Mouse (Mus musculus): Measurements from ENCODE around the gene Ppp2r3a. TPM values are rescaled to one million over a fixed set of nuclear protein-coding genes. Genes with fewer than 3 reads are reported as not detected.

Gene Ppp2r3a
- polyA plus RNA-seq, 1 experiment from 2014 or later = 15.7 TPM

GRCm38 (mm10) chr9:101101547-101101946 is 150.0 kb downstream of the Ppp2r3a start:
- Histone ChIP-seq H3K9ac (ENCODE audit: low read length) (no peak overlapping the region), H3K4me3 (replicated peaks; ENCODE audit: low read length) (no peak overlapping the region), H3K36me3 (ENCODE audit: control insufficient read depth, insufficient read depth, low read length) (peaks cover 16% of the 10 kb centered on the region), H3K27ac (ENCODE audit: low read length) (0 out of 2 replicates have a peak overlapping the region, but pooled peaks have one; percentile 8), H3K4me2 (ENCODE audit: low read depth, low read length) (no peak overlapping the region), H3K9me3 (replicated peaks; ENCODE audit: control insufficient read depth, low read length) (no peaks in the 10 kb centered on the region), H3K27me3 (ENCODE audit: control insufficient read depth, insufficient read depth, low read length) (no peaks in the 10 kb centered on the region), H3K4me1 (ENCODE audit: control insufficient read depth, insufficient read depth, low read length) (peaks cover 9% of the 10 kb centered on the region)
- ATAC-seq (ENCODE audit: insufficient read depth, low FRiP score) = no peak
- 90% methylated on average over 8 of the region's 8 CpGs for whole genome bisulfite sequencing

- no peak overlapping the region for H3K4me3 ChIP-seq (replicated peaks; ENCODE audit: low read length)
- H3K36me3 ChIP-seq (ENCODE audit: control insufficient read depth, insufficient read depth, low read length) = peaks cover 16% of the 10 kb centered on the region; the same call in 1 of the 2 replicates
- H3K9ac ChIP-seq (ENCODE audit: low read length) = no peak overlapping the region
- no peak overlapping the region for H3K4me2 ChIP-seq (ENCODE audit: low read depth, low read length)
- peaks cover 9% of the 10 kb centered on the region for H3K4me1 ChIP-seq (ENCODE audit: control insufficient read depth, insufficient read depth, low read length)
- WGBS = 75% methylated on average over 3 of the region's 3 CpGs
- no peak for ATAC-seq (ENCODE audit: insufficient read depth, low FRiP score)
- no peak overlapping the region for H3K27ac ChIP-seq (ENCODE audit: low read length)
- no peaks in the 10 kb centered on the region for H3K9me3 ChIP-seq (replicated peaks; ENCODE audit: control insufficient read depth, low read length)
- H3K27me3 ChIP-seq (ENCODE audit: control insufficient read depth, insufficient read depth, low read length) = no peaks in the 10 kb centered on the region
These were observed 151.4 kb downstream of the Ppp2r3a start for GRCm38 (mm10) chr9:101100163-101100562.

GRCm38 (mm10) chr9:101099445-101099844 is 152.2 kb downstream of the Ppp2r3a start:
- no peaks in the 10 kb centered on the region for H3K9me3 ChIP-seq (replicated peaks; ENCODE audit: control insufficient read depth, low read length)
- H3K27me3 ChIP-seq (ENCODE audit: control insufficient read depth, insufficient read depth, low read length) = no peaks in the 10 kb centered on the region
- H3K4me3 ChIP-seq (replicated peaks; ENCODE audit: low read length) = no peak overlapping the region
- no peak overlapping the region for H3K9ac ChIP-seq (ENCODE audit: low read length)
- H3K4me1 ChIP-seq (ENCODE audit: control insufficient read depth, insufficient read depth, low read length) = peaks cover 9% of the 10 kb centered on the region
- peaks cover 12% of the 10 kb centered on the region; the same call in 1 of the 2 replicates for H3K36me3 ChIP-seq (ENCODE audit: control insufficient read depth, insufficient read depth, low read length)
- ATAC-seq (ENCODE audit: insufficient read depth, low FRiP score) = no peak
- no peak overlapping the region for H3K27ac ChIP-seq (ENCODE audit: low read length)
- 62% methylated on average over 6 of the region's 6 CpGs for WGBS
- no peak overlapping the region for H3K4me2 ChIP-seq (ENCODE audit: low read depth, low read length)

- H3K27ac ChIP-seq (ENCODE audit: low read length) = no peak overlapping the region
- ATAC-seq (ENCODE audit: insufficient read depth, low FRiP score) = no peak
- H3K36me3 ChIP-seq (ENCODE audit: control insufficient read depth, insufficient read depth, low read length) = peaks cover 12% of the 10 kb centered on the region; the same call in 1 of the 2 replicates
- H3K4me3 ChIP-seq (replicated peaks; ENCODE audit: low read length) = no peak overlapping the region
- 63% methylated on average over 1 of the region's 1 CpGs for whole genome bisulfite sequencing
- peaks cover 9% of the 10 kb centered on the region for H3K4me1 ChIP-seq (ENCODE audit: control insufficient read depth, insufficient read depth, low read length)
- H3K9ac ChIP-seq (ENCODE audit: low read length) = no peak overlapping the region
- H3K9me3 ChIP-seq (replicated peaks; ENCODE audit: control insufficient read depth, low read length) = no peaks in the 10 kb centered on the region
- no peak overlapping the region for H3K4me2 ChIP-seq (ENCODE audit: low read depth, low read length)
- no peaks in the 10 kb centered on the region for H3K27me3 ChIP-seq (ENCODE audit: control insufficient read depth, insufficient read depth, low read length)
These were observed 154.1 kb downstream of the Ppp2r3a start for GRCm38 (mm10) chr9:101097542-101097941.

GRCm38 (mm10) chr9:101096461-101096860 is 155.1 kb downstream of the Ppp2r3a start:
- Histone ChIP-seq H3K27me3 (ENCODE audit: control insufficient read depth, insufficient read depth, low read length) (no peaks in the 10 kb centered on the region), H3K27ac (ENCODE audit: low read length) (no peak overlapping the region), H3K4me3 (replicated peaks; ENCODE audit: low read length) (no peak overlapping the region), H3K4me2 (ENCODE audit: low read depth, low read length) (no peak overlapping the region), H3K36me3 (ENCODE audit: control insufficient read depth, insufficient read depth, low read length) (peaks cover 9% of the 10 kb centered on the region; the same call in 1 of the 2 replicates), H3K9me3 (replicated peaks; ENCODE audit: control insufficient read depth, low read length) (no peaks in the 10 kb centered on the region), H3K9ac (ENCODE audit: low read length) (no peak overlapping the region), H3K4me1 (ENCODE audit: control insufficient read depth, insufficient read depth, low read length) (peaks cover 9% of the 10 kb centered on the region)
- 86% methylated on average over 3 of the region's 3 CpGs for WGBS
- ATAC-seq (ENCODE audit: insufficient read depth, low FRiP score) = no peak

GRCm38 (mm10) chr9:101095425-101095824 is 156.2 kb downstream of the Ppp2r3a start:
- Histone ChIP-seq H3K9ac (ENCODE audit: low read length) (no peak overlapping the region), H3K27ac (ENCODE audit: low read length) (no peak overlapping the region), H3K4me1 (ENCODE audit: control insufficient read depth, insufficient read depth, low read length) (peaks cover 9% of the 10 kb centered on the region), H3K27me3 (ENCODE audit: control insufficient read depth, insufficient read depth, low read length) (no peaks in the 10 kb centered on the region), H3K9me3 (replicated peaks; ENCODE audit: control insufficient read depth, low read length) (no peaks in the 10 kb centered on the region), H3K36me3 (ENCODE audit: control insufficient read depth, insufficient read depth, low read length) (no peaks in the 10 kb centered on the region), H3K4me2 (ENCODE audit: low read depth, low read length) (no peak overlapping the region), H3K4me3 (replicated peaks; ENCODE audit: low read length) (no peak overlapping the region)
- 94% methylated on average over 4 of the region's 4 CpGs for WGBS
- no peak for ATAC-seq (ENCODE audit: insufficient read depth, low FRiP score)

GRCm38 (mm10) chr9:101083728-101084127 is 167.9 kb downstream of the Ppp2r3a start:
- Histone ChIP-seq H3K36me3 (ENCODE audit: control insufficient read depth, insufficient read depth, low read length) (no peaks in the 10 kb centered on the region; the same call in 1 of the 2 replicates), H3K9ac (ENCODE audit: low read length) (no peak overlapping the region), H3K9me3 (replicated peaks; ENCODE audit: control insufficient read depth, low read length) (no peaks in the 10 kb centered on the region), H3K27me3 (ENCODE audit: control insufficient read depth, insufficient read depth, low read length) (no peaks in the 10 kb centered on the region), H3K4me1 (ENCODE audit: control insufficient read depth, insufficient read depth, low read length) (peaks cover 15% of the 10 kb centered on the region), H3K4me3 (replicated peaks; ENCODE audit: low read length) (no peak overlapping the region), H3K27ac (ENCODE audit: low read length) (no peak overlapping the region), H3K4me2 (ENCODE audit: low read depth, low read length) (no peak overlapping the region)
- 89% methylated on average over 3 of the region's 3 CpGs for WGBS
- ATAC-seq (ENCODE audit: insufficient read depth, low FRiP score) = no peak

- H3K36me3 ChIP-seq (ENCODE audit: control insufficient read depth, insufficient read depth, low read length) = no peaks in the 10 kb centered on the region; the same call in 1 of the 2 replicates
- H3K4me2 ChIP-seq (ENCODE audit: low read depth, low read length) = peak overlapping the region; percentile 57; the same call in 1 of the 2 replicates
- H3K9ac ChIP-seq (ENCODE audit: low read length) = no peak overlapping the region
- no peak for ATAC-seq (ENCODE audit: insufficient read depth, low FRiP score)
- 49% methylated on average over 3 of the region's 3 CpGs for WGBS
- no peaks in the 10 kb centered on the region for H3K27me3 ChIP-seq (ENCODE audit: control insufficient read depth, insufficient read depth, low read length)
- peaks cover 30% of the 10 kb centered on the region for H3K4me1 ChIP-seq (ENCODE audit: control insufficient read depth, insufficient read depth, low read length)
- H3K9me3 ChIP-seq (replicated peaks; ENCODE audit: control insufficient read depth, low read length) = no peaks in the 10 kb centered on the region
- H3K27ac ChIP-seq (ENCODE audit: low read length) = no peak overlapping the region
- H3K4me3 ChIP-seq (replicated peaks; ENCODE audit: low read length) = no peak overlapping the region
These were observed 171.4 kb downstream of the Ppp2r3a start for GRCm38 (mm10) chr9:101080046-101080685.

GRCm38 (mm10) chr9:101078579-101078978 is 173.0 kb downstream of the Ppp2r3a start:
- H3K4me3 ChIP-seq (replicated peaks; ENCODE audit: low read length) = peak overlapping the region; percentile 34
- peak overlapping the region; percentile 57 for H3K4me2 ChIP-seq (ENCODE audit: low read depth, low read length)
- H3K9me3 ChIP-seq (replicated peaks; ENCODE audit: control insufficient read depth, low read length) = no peaks in the 10 kb centered on the region
- H3K4me1 ChIP-seq (ENCODE audit: control insufficient read depth, insufficient read depth, low read length) = peaks cover 30% of the 10 kb centered on the region
- H3K27me3 ChIP-seq (ENCODE audit: control insufficient read depth, insufficient read depth, low read length) = no peaks in the 10 kb centered on the region
- H3K36me3 ChIP-seq (ENCODE audit: control insufficient read depth, insufficient read depth, low read length) = no peaks in the 10 kb centered on the region
- WGBS = 73% methylated on average over 4 of the region's 4 CpGs
- no peak for ATAC-seq (ENCODE audit: insufficient read depth, low FRiP score)
- H3K9ac ChIP-seq (ENCODE audit: low read length) = no peak overlapping the region; the same call in 1 of the 2 replicates
- H3K27ac ChIP-seq (ENCODE audit: low read length) = 0 out of 2 replicates have a peak overlapping the region, but pooled peaks have one; percentile 26

Measured in stomach, embryonic 16.5 days (tissue).